Mouse (Mus musculus): ENCODE measurements around the gene Plxna1. TPM values are rescaled to one million over a fixed set of nuclear protein-coding genes. Genes with fewer than 3 reads are reported as not detected.

Gene Plxna1
- polyA plus RNA-seq, 1 experiment from 2014 or later: 21.6 TPM

- no peak overlapping the region for H3K4me2 ChIP-seq (ENCODE audit: low read length)
- H3K4me3 ChIP-seq (ENCODE audit: low read length): no peak overlapping the region
- peaks cover 63% of the 10 kb centered on the region for H3K4me1 ChIP-seq (ENCODE audit: control insufficient read depth, insufficient read depth, low read depth, low read length)
- H3K36me3 ChIP-seq (ENCODE audit: control insufficient read depth, insufficient read depth, low read length): 0 out of 2 replicates have a peak, but pooled peaks cover 7% of the 10 kb centered on the region
- no peak for ATAC-seq
- 84% methylated on average over 12 of the region's 12 CpGs for WGBS
- no peaks in the 10 kb centered on the region for H3K27me3 ChIP-seq (replicated peaks; ENCODE audit: control insufficient read depth, insufficient read depth, low read length)
- H3K27ac ChIP-seq (ENCODE audit: low read depth, low read length): no peak overlapping the region
- no peaks in the 10 kb centered on the region for H3K9me3 ChIP-seq (ENCODE audit: control insufficient read depth, low read length)
- H3K9ac ChIP-seq (ENCODE audit: low read depth, low read length): no peak overlapping the region
Measured at GRCm38 (mm10) chr6:89354726-89355125, 7.7 kb downstream of the Plxna1 start.

DNA sequence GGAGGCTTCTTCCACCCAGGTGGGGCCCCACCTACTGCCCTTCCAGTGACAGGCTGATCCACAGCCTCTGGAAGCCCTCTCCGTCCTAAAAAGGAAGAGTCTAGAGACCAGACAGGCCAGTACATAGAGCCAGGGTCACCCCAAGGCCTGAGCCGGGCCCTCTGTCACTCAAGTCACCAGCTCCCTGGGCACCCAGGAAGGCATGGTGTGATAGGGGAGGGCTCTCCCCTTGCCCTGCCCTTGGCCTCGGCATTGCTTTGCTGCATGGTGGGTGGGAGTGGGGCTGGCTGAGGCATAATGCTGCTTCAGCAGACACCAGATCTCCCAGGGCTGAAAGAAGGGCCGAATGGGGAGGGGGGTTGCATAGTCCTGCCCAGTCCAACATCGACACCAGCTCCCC, 8.3 kb downstream of the Plxna1 start:
- H3K4me2 ChIP-seq (ENCODE audit: low read length): no peak overlapping the region
- H3K27me3 ChIP-seq (replicated peaks; ENCODE audit: control insufficient read depth, insufficient read depth, low read length): no peaks in the 10 kb centered on the region
- H3K9me3 ChIP-seq (ENCODE audit: control insufficient read depth, low read length): no peaks in the 10 kb centered on the region
- no peak overlapping the region for H3K4me3 ChIP-seq (ENCODE audit: low read length)
- H3K4me1 ChIP-seq (ENCODE audit: control insufficient read depth, insufficient read depth, low read depth, low read length): peaks cover 56% of the 10 kb centered on the region
- no peak overlapping the region for H3K27ac ChIP-seq (ENCODE audit: low read depth, low read length)
- WGBS: 73% methylated on average over 5 of the region's 5 CpGs
- no peak for ATAC-seq
- H3K9ac ChIP-seq (ENCODE audit: low read depth, low read length): peak overlapping the region; percentile 33; the same call in 1 of the 2 replicates
- H3K36me3 ChIP-seq (ENCODE audit: control insufficient read depth, insufficient read depth, low read length): 0 out of 2 replicates have a peak, but pooled peaks cover 7% of the 10 kb centered on the region

GRCm38 (mm10) chr6:89353101-89353500, 9.3 kb downstream of the Plxna1 start:
- WGBS: 68% methylated on average over 8 of the region's 8 CpGs
- Histone ChIP-seq H3K27ac (ENCODE audit: low read depth, low read length) (no peak overlapping the region), H3K4me3 (ENCODE audit: low read length) (no peak overlapping the region), H3K9ac (ENCODE audit: low read depth, low read length) (no peak overlapping the region), H3K27me3 (replicated peaks; ENCODE audit: control insufficient read depth, insufficient read depth, low read length) (no peaks in the 10 kb centered on the region), H3K4me1 (ENCODE audit: control insufficient read depth, insufficient read depth, low read depth, low read length) (peaks cover 47% of the 10 kb centered on the region), H3K4me2 (ENCODE audit: low read length) (no peak overlapping the region), H3K36me3 (ENCODE audit: control insufficient read depth, insufficient read depth, low read length) (0 out of 2 replicates have a peak, but pooled peaks cover 7% of the 10 kb centered on the region), H3K9me3 (ENCODE audit: control insufficient read depth, low read length) (no peaks in the 10 kb centered on the region)
- ATAC-seq: no peak

DNA sequence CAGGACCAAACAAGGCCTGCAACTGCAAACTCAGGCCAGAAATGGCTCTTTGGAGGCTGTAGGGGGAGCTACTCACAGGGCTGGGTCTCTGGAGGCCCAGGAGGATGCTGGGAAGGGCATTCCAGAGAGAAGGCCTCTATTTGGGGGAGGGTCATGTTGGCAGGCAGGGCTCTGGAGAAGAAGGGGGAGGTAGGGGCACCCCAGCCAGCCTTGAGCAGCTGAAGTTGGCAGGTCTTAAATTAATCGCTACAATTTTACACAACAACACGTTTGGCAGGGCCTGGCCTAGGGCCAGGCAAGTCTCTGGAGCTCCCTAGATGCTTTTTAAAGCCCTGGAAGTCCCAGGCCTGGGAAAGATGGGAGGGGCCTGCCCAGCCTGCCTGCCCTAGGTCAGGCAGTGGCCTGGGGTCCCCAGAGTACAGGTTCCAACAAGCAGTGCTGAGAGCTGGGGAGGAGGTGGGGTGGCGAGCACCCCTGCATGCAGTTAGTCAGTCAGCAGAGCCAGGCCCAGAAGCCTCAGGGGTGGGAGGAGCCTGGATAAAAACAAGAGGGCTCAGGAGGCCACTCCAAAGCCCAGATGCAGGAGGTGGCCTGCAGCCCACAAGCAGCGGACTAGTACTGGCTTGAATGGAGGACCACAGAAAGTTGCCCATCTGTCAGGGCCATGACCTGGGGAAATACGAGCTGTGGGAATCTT, 10.8 kb downstream of the Plxna1 start:
- H3K9me3 ChIP-seq (ENCODE audit: control insufficient read depth, low read length): no peaks in the 10 kb centered on the region
- H3K4me1 ChIP-seq (ENCODE audit: control insufficient read depth, insufficient read depth, low read depth, low read length): peaks cover 47% of the 10 kb centered on the region
- H3K27ac ChIP-seq (ENCODE audit: low read depth, low read length): peak overlapping the region; percentile 60
- H3K27me3 ChIP-seq (replicated peaks; ENCODE audit: control insufficient read depth, insufficient read depth, low read length): no peaks in the 10 kb centered on the region
- ATAC-seq: peak; percentile 68
- no peak overlapping the region for H3K9ac ChIP-seq (ENCODE audit: low read depth, low read length)
- no peak overlapping the region for H3K4me3 ChIP-seq (ENCODE audit: low read length)
- peaks cover 13% of the 10 kb centered on the region; the same call in 1 of the 2 replicates for H3K36me3 ChIP-seq (ENCODE audit: control insufficient read depth, insufficient read depth, low read length)
- no peak overlapping the region for H3K4me2 ChIP-seq (ENCODE audit: low read length)
- 15% methylated on average over 5 of the region's 5 CpGs for WGBS

DNA sequence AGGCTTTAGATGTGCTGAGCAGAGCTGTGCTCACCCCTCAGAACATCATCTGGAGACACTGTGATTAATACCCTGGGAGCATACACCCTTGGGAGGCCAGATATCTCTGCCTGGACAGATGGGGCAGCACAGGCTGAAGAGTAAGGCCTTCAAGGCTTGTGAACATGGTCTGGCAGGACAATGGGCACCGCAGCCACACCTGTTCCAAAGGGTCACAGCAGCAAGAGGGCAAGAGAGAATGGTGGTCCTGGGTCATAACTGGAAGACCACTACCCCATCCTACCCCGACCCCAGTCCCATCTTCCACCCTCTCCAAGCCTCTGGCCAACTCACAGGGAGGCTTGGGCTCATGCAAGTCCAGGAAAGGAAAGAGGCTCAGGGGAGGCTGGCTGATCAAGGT, 11.9 kb downstream of the Plxna1 start:
- no peak for ATAC-seq
- 100% methylated on average over 2 of the region's 2 CpGs for WGBS
- Histone ChIP-seq H3K4me3 (ENCODE audit: low read length) (no peak overlapping the region), H3K9ac (ENCODE audit: low read depth, low read length) (no peak overlapping the region), H3K9me3 (ENCODE audit: control insufficient read depth, low read length) (no peaks in the 10 kb centered on the region), H3K27me3 (replicated peaks; ENCODE audit: control insufficient read depth, insufficient read depth, low read length) (no peaks in the 10 kb centered on the region), H3K4me2 (ENCODE audit: low read length) (no peak overlapping the region), H3K27ac (ENCODE audit: low read depth, low read length) (no peak overlapping the region), H3K4me1 (ENCODE audit: control insufficient read depth, insufficient read depth, low read depth, low read length) (peaks cover 45% of the 10 kb centered on the region), H3K36me3 (ENCODE audit: control insufficient read depth, insufficient read depth, low read length) (peaks cover 13% of the 10 kb centered on the region; the same call in 1 of the 2 replicates)

DNA sequence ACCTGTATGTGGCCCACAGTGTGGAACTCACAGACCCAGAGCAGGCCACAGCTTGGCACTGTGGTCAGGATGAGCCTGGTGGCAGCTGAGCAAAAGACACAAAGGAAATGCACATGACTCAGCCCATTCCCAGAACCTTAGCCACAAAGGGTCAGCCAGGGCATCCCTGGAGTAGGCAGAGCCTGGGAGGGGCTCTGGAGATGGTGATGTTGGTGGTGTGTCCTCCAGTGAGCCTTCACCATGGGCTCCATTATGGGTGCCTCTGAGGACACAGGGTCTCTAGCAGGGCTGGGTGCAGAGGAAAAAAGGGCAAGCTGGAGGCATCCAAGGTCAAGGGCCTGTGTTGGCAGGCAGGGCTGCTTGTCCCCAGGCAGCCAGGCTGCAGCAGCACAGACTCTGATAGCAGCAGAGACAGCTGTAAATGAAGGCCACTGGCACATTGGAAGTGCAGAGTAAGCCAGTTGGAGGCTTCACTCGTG, 12.3 kb downstream of the Plxna1 start:
- H3K36me3 ChIP-seq (ENCODE audit: control insufficient read depth, insufficient read depth, low read length): peaks cover 13% of the 10 kb centered on the region; the same call in 1 of the 2 replicates
- no peak overlapping the region for H3K4me2 ChIP-seq (ENCODE audit: low read length)
- H3K9me3 ChIP-seq (ENCODE audit: control insufficient read depth, low read length): no peaks in the 10 kb centered on the region
- 60% methylated on average over 1 of the region's 1 CpGs for WGBS
- no peak overlapping the region for H3K27ac ChIP-seq (ENCODE audit: low read depth, low read length)
- no peak overlapping the region for H3K4me3 ChIP-seq (ENCODE audit: low read length)
- peaks cover 49% of the 10 kb centered on the region for H3K4me1 ChIP-seq (ENCODE audit: control insufficient read depth, insufficient read depth, low read depth, low read length)
- no peaks in the 10 kb centered on the region for H3K27me3 ChIP-seq (replicated peaks; ENCODE audit: control insufficient read depth, insufficient read depth, low read length)
- ATAC-seq: no peak
- H3K9ac ChIP-seq (ENCODE audit: low read depth, low read length): no peak overlapping the region

- H3K27ac ChIP-seq (ENCODE audit: low read depth, low read length): no peak overlapping the region
- no peak for ATAC-seq
- H3K4me2 ChIP-seq (ENCODE audit: low read length): no peak overlapping the region
- WGBS: 66% methylated on average over 9 of the region's 9 CpGs
- H3K36me3 ChIP-seq (ENCODE audit: control insufficient read depth, insufficient read depth, low read length): peaks cover 11% of the 10 kb centered on the region
- no peaks in the 10 kb centered on the region for H3K27me3 ChIP-seq (replicated peaks; ENCODE audit: control insufficient read depth, insufficient read depth, low read length)
- H3K4me3 ChIP-seq (ENCODE audit: low read length): no peak overlapping the region
- peaks cover 49% of the 10 kb centered on the region for H3K4me1 ChIP-seq (ENCODE audit: control insufficient read depth, insufficient read depth, low read depth, low read length)
- no peak overlapping the region for H3K9ac ChIP-seq (ENCODE audit: low read depth, low read length)
- no peaks in the 10 kb centered on the region for H3K9me3 ChIP-seq (ENCODE audit: control insufficient read depth, low read length)
Measured at GRCm38 (mm10) chr6:89348363-89348762, 14.1 kb downstream of the Plxna1 start.

GRCm38 (mm10) chr6:89347792-89348191, 14.6 kb downstream of the Plxna1 start:
- Histone ChIP-seq H3K4me1 (ENCODE audit: control insufficient read depth, insufficient read depth, low read depth, low read length) (peaks cover 43% of the 10 kb centered on the region), H3K4me2 (ENCODE audit: low read length) (no peak overlapping the region), H3K36me3 (ENCODE audit: control insufficient read depth, insufficient read depth, low read length) (peaks cover 11% of the 10 kb centered on the region), H3K27me3 (replicated peaks; ENCODE audit: control insufficient read depth, insufficient read depth, low read length) (no peaks in the 10 kb centered on the region), H3K9me3 (ENCODE audit: control insufficient read depth, low read length) (no peaks in the 10 kb centered on the region), H3K9ac (ENCODE audit: low read depth, low read length) (no peak overlapping the region), H3K27ac (ENCODE audit: low read depth, low read length) (no peak overlapping the region), H3K4me3 (ENCODE audit: low read length) (no peak overlapping the region)
- ATAC-seq: no peak
- 80% methylated on average over 1 of the region's 1 CpGs for WGBS

GRCm38 (mm10) chr6:89345855-89346254, 16.6 kb downstream of the Plxna1 start:
- Histone ChIP-seq H3K9ac (ENCODE audit: low read depth, low read length) (no peak overlapping the region), H3K4me2 (ENCODE audit: low read length) (no peak overlapping the region), H3K36me3 (ENCODE audit: control insufficient read depth, insufficient read depth, low read length) (peaks cover 20% of the 10 kb centered on the region), H3K9me3 (ENCODE audit: control insufficient read depth, low read length) (no peaks in the 10 kb centered on the region), H3K4me3 (ENCODE audit: low read length) (no peak overlapping the region), H3K4me1 (ENCODE audit: control insufficient read depth, insufficient read depth, low read depth, low read length) (peaks cover 28% of the 10 kb centered on the region), H3K27me3 (replicated peaks; ENCODE audit: control insufficient read depth, insufficient read depth, low read length) (no peaks in the 10 kb centered on the region), H3K27ac (ENCODE audit: low read depth, low read length) (0 out of 2 replicates have a peak overlapping the region, but pooled peaks have one; percentile 20)
- no peak for ATAC-seq
- WGBS: 93% methylated on average over 1 of the region's 1 CpGs

All from hindbrain, embryonic 16.5 days (tissue).